Mouse (Mus musculus): ENCODE results near the gene Wfdc17. TPM values are rescaled to one million over a fixed set of nuclear protein-coding genes. Genes with fewer than 3 reads are reported as not detected.

The Wfdc17 gene
- total RNA-seq, 2 experiments from 2014 or later, result 0.87 TPM; not detected in 1

GRCm38 (mm10) chr11:83739241-83739640, 35.5 kb downstream of the Wfdc17 start:
- DNase-seq (ENCODE audit: low spot score in 2 of 2), result peak; percentile 8 to 56

DNA sequence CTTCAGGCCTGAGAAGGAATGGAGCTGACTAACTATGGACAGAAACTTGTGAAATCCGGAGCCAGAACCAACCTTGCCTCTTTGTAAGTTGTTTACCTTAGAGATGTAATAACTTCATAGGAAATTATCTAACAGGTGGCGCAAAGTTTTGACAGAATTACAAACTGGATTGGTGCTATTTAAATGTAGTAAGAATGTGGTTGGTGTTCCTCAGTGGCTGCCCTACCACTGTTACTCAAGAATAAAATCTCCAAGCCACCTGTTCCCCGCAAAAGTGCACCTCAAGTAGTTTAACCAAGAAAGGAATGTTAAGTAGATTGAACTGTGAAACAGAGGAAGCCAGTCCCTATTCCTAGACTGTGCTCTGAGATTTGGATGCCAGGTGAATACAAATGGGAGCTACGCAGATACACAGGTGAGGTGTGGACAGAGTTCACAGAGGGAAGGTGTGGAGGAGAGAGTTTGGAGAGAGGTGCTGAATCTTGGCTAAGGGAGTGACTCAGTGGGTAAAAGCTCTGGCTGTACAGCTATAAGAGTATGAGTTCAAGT, 36.7 kb downstream of the Wfdc17 start:
- DNase-seq (ENCODE audit: low spot score in 2 of 2), result no peak

GRCm38 (mm10) chr11:83741841-83742240, 38.0 kb downstream of the Wfdc17 start:
- no peak for DNase-seq (ENCODE audit: low spot score in 2 of 2)

DNA sequence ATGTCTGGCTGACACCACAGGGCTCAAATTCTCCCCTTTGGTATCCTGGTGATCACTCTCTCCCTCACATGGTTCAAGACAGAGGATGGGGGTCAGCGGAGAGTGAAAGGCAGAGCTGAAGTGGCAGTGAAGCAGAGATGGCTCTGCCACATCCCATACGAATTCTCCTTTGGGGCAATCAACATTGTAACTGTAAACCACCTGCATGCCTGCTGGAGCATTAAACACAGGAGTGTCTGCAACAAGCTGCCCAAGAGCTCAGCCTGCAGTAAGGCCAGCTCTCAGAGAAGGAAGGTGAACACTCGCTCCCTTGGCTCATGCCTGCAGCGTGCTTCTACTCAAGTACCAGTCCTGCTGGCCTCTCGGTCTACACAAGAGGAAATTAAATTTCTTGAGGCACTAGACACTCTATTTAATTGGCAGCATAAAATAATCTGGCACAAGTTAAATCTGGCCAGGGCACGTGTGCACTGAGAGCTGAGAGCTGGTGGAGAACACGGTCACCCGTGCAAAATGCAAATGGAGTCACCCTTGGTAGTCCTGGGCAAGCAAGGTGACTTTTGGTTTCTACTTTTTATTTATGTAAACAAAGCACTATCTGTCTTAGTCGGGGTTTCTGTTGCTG, 39.1 kb downstream of the Wfdc17 start:
- no peak for DNase-seq (ENCODE audit: low spot score in 2 of 2)

DNA sequence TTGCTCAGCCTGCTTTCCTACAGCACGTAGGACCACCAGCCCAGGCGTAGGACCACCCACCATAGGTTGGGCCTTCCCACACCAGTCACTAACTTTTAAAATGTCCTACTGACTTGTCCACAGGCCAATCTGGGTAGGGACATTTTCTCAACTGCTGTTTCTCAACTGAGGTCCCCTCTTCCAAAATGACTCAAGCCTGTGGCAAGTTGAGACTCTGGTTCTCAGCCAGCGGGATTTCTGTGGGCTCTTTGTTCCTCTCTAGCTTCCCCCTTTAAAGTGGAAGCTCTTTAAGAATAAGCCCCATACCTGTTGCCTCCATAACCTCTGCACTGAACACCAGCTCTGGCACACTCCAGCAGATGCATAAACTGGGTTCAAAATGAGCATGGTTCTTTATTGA, 39.7 kb downstream of the Wfdc17 start:
- DNase-seq (ENCODE audit: low spot score in 2 of 2), result no peak

DNA sequence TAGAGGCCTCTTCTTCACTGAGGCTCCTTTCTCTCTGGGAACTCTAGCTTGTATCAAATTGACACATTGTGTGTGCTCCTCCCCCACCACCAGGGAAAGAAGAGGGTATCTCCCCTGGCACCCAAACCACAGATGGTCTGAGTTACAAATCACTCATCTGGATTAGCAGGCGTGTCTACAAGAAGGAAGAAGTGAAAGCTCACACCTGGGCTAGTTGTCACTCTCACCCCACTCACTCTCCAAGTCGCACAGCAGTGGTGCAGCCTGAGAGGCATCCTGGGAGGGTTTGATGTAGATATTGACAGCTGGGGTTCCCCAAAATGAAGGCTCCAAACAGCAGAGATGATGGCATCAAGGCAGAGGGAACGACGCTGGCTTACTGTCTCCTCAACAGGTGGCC, 42.4 kb downstream of the Wfdc17 start:
- no peak for DNase-seq (ENCODE audit: low spot score in 2 of 2)

GRCm38 (mm10) chr11:83746681-83747080, 42.9 kb downstream of the Wfdc17 start, which contains the start of gene Wfdc21:
Gene Wfdc21, plus strand, starts transcription at chr11:83746940.
- DNase-seq (ENCODE audit: low spot score in 2 of 2), result no peak

DNA sequence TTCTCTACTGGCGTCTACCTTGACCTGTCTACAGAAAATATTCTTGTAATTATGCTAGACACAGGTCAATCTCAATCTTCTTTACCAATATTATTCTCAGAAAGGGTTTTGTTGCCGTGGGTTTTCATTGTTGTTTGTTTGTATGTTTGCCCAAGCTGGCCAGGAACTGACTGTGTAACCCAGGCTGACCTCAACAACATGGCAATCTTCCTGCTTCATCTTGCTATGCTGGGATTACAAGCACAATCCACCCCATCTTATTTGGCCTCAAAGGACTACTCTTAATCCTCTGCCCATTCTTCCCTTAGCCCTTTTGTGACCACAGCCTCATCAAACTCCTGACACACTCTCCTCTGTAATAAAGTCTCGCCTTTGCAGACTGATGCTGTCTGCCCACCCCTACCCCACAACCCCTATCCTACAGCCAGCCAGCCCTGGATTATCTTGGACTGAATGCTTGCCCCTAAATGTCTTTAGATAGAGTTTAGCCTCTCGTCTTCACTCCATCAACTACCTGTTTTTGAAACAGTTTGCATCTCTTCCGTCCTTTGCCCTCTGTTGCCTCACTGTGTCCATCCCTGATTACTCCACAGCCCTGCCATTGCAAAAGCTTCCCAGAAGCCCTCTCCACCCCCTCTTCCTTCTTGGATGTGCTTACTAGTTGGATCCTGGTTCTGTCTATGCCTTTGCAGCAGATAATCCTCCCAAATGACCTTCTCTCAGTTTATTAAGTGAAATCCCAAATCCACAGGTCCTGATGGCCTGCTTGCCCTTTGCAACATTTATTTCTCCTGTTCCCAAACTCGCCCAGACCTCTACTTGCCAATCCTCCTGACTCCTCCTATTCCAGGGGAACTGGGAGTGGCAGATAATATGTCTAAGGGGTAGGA, 43.8 kb downstream of the Wfdc17 start:
- no peak for DNase-seq (ENCODE audit: low spot score in 2 of 2)

- peak; percentile 80 to 86 for DNase-seq (ENCODE audit: low spot score in 2 of 2)
Measured at GRCm38 (mm10) chr11:83753581-83754181, 49.9 kb downstream of the Wfdc17 start, which contains the start of gene Heatr6. Gene Heatr6, plus strand, starts transcription at chr11:83753696.

DNA sequence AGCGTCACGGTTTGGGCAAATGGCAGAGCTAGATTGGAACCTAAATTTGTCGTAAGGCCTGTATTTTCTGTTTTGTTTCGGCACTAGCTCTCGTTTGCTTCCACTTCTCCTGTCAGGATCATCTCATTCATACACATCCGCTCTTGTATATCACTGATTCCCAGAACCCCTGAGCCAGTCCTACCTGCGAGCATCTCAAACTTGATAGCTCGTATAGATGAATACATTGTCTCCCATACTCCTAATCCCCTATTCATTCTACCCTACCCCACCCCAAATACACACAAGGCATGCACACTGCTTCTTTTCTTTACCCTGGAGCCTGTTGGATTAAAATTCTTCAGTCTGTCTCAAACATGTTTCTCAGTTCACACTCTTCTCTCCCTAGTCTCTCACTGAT, 50.4 kb downstream of the Wfdc17 start:
- DNase-seq (ENCODE audit: low spot score in 2 of 2), result no peak

Other genes starting within 250 kb of the Wfdc17 start
- 10 to 100 TPM; 17.5 to 18.8 TPM for gene Mmp28, start 240.9 kb upstream of the Wfdc17 start, total RNA-seq (2021)
- 10 to 100 TPM; 75.9 to 78.3 TPM for gene Taf15, start 230.9 kb upstream of the Wfdc17 start, total RNA-seq (2021)
- not detected for gene Heatr9, start 181.8 kb upstream of the Wfdc17 start, total RNA-seq (2021)
- 1 to 10 TPM; 1.1 to 1.3 TPM for gene Ccl5, start 173.5 kb upstream of the Wfdc17 start, total RNA-seq (2021)
- gene Ccl9, start 125.4 kb upstream of the Wfdc17 start, total RNA-seq (2021), result 1 to 10 TPM; 5.0 to 8.5 TPM
- 1 to 10 TPM; 7.0 to 9.3 TPM for gene Ccl6, start 110.9 kb upstream of the Wfdc17 start, total RNA-seq (2021)
- not detected for gene Rpl9-ps1, start 58.4 kb upstream of the Wfdc17 start, total RNA-seq (2021)
- gene Ccl3, start 54.6 kb upstream of the Wfdc17 start, total RNA-seq (2021), result under 1 TPM in 1 of 2 experiments, not detected in 1; 0.56 TPM
- gene Ccl4, start 41.4 kb upstream of the Wfdc17 start, total RNA-seq (2021), result under 1 TPM in 1 of 2 experiments, not detected in 1; 0.51 TPM
- gene Wfdc18, start 5.0 kb downstream of the Wfdc17 start, total RNA-seq (2021), result not detected
- gene Wfdc21, start 42.9 kb downstream of the Wfdc17 start, total RNA-seq (2021), result 1 to 10 TPM in 1 of 2 experiments, not detected in 1; 3.1 TPM
- gene Heatr6, start 49.7 kb downstream of the Wfdc17 start, total RNA-seq (2021), result 10 to 100 TPM; 18.2 to 20.7 TPM
- gene Hnf1b, start 146.1 kb downstream of the Wfdc17 start, total RNA-seq (2021), result 10 to 100 TPM in 1 of 2 experiments, 1 to 10 TPM in 1; 2.2 to 22.2 TPM
- 10 to 100 TPM; 23.9 to 26.3 TPM for gene Ddx52, start 238.1 kb downstream of the Wfdc17 start, total RNA-seq (2021)

All from adrenal gland, postnatal 4 days (tissue).